Mouse (Mus musculus): Measurements from ENCODE around the gene Epop. TPM values are rescaled to one million over a fixed set of nuclear protein-coding genes. Genes with fewer than 3 reads are reported as not detected.
A peak's percentile ranks its signal among the peaks of the same experiment; 100 is the strongest.

Epop gene
- total and polyA plus RNA-seq, 2 experiments from 2014 or later, result 0.15 to 6.0 TPM

DNA sequence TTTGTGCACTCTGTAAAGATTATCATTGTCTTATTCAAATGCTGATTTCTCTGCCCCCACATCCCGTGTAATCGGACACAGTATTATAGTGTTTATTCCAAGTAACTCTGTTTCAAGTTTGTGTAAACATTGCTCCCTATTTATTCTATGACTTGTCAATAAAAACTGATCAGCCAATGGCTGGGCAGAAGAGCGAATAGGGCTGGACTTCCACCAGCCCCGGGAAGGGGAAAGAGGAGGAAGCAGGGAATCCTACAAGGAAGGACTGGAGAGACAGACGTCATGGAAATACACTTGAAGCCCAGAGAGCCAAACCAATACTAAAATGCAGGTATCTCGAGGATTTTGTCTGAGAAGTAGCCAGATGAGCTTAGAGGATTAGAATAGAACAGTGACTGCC lies 35.4 kb downstream of the Epop start:
- H3K36me3 ChIP-seq (replicated peaks; ENCODE audit: control insufficient read depth, insufficient read depth, low read length), result no peaks in the 10 kb centered on the region
- H3K9ac ChIP-seq (replicated peaks; ENCODE audit: low read depth, low read length), result no peak overlapping the region
- 41% methylated on average over 6 of the region's 6 CpGs for WGBS
- H3K27ac ChIP-seq (ENCODE audit: low read depth), result no peak overlapping the region
- no peak overlapping the region for H3K4me2 ChIP-seq (ENCODE audit: low read depth, low read length)
- H3K9me3 ChIP-seq (replicated peaks; ENCODE audit: control insufficient read depth, low read length), result no peaks in the 10 kb centered on the region
- no peak overlapping the region for H3K4me3 ChIP-seq (ENCODE audit: low read depth, low read length)
- ATAC-seq (ENCODE audit: insufficient read depth, low read depth) (no peak), DNase-seq (ENCODE audit: low spot score) (no peak)
- TF ChIP-seq CTCF (IDR thresholded peaks at IDR 0.05; ENCODE audit: low read depth), result no peak
- TF ChIP-seq EP300 (IDR thresholded peaks at IDR 0.05; ENCODE audit: low read depth), result no peak
- H3K4me1 ChIP-seq (ENCODE audit: control insufficient read depth, insufficient read depth), result no peaks in the 10 kb centered on the region
- no peaks in the 10 kb centered on the region for H3K27me3 ChIP-seq (ENCODE audit: control insufficient read depth, insufficient read depth, low read length)

DNA sequence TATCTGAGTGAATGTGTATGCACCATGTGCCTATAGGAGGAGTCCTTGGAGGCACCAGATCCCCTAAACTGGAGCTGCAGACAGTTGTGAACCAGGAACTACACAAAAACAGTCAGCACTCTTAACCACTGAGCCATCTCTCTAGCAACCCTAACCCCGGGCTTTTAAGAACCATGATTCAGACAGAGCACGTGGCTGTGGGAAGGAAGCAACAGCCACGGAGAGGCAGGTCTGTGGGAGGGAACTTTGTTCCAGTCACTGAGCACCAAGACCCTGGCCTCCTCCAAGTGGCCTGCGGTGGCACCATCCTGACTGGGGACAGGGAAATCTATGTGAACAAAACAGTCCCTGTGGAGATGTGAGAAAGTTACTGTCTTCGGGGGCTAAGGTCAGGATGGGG lies 37.6 kb downstream of the Epop start:
- 47% methylated on average over 5 of the region's 5 CpGs for WGBS
- no peaks in the 10 kb centered on the region for H3K4me1 ChIP-seq (ENCODE audit: control insufficient read depth, insufficient read depth)
- DNase-seq (ENCODE audit: low spot score), result no peak
- no peaks in the 10 kb centered on the region for H3K27me3 ChIP-seq (ENCODE audit: control insufficient read depth, insufficient read depth, low read length)
- TF ChIP-seq CTCF (IDR thresholded peaks at IDR 0.05; ENCODE audit: low read depth) (no peak), EP300 (IDR thresholded peaks at IDR 0.05; ENCODE audit: low read depth) (no peak)
- no peak overlapping the region for H3K4me3 ChIP-seq (ENCODE audit: low read depth, low read length)
- no peak overlapping the region for H3K27ac ChIP-seq (ENCODE audit: low read depth)
- no peaks in the 10 kb centered on the region for H3K9me3 ChIP-seq (replicated peaks; ENCODE audit: control insufficient read depth, low read length)
- H3K9ac ChIP-seq (replicated peaks; ENCODE audit: low read depth, low read length), result no peak overlapping the region
- no peaks in the 10 kb centered on the region for H3K36me3 ChIP-seq (replicated peaks; ENCODE audit: control insufficient read depth, insufficient read depth, low read length)
- no peak for ATAC-seq (ENCODE audit: insufficient read depth, low read depth)
- H3K4me2 ChIP-seq (ENCODE audit: low read depth, low read length), result no peak overlapping the region

DNA sequence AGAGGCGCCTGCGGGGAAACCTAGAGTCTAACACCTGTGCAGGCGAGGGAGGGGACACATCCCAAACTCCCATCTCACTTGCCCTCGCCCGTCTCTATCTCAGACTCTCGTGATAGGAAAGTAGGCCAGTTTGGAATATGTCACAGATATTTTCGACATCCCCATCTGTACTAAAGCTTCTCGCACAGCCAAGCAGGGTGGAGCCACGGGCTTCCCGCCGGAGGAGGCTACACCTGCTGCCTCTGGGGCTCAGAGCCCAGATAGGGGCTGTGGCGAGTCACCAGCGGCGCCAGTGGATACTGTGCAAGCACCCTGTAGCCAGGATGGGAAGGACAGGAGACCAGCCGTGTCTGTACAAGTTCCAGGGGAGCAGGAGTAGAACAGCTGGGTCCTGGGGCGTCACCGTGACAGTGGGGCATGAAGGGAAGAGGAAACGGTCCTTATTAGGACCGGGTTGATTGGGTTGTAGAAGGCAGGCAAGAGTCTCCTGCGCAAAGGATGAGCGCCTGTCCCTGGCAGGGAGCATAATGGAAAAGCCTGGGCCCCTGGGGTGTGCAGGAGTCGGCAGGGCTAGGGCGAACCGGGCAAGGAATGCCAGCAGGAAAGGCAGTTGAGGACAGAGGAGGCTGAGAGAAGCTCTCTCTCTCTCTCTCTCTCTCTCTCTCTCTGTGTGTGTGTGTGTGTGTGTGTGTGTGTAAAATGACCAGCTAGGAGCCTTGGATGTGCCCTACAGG lies 39.1 kb downstream of the Epop start:
- no peaks in the 10 kb centered on the region for H3K36me3 ChIP-seq (replicated peaks; ENCODE audit: control insufficient read depth, insufficient read depth, low read length)
- peaks cover 4% of the 10 kb centered on the region; the same call in 1 of the 2 replicates for H3K4me1 ChIP-seq (ENCODE audit: control insufficient read depth, insufficient read depth)
- TF ChIP-seq CTCF (IDR thresholded peaks at IDR 0.05; ENCODE audit: low read depth) (no peak), EP300 (IDR thresholded peaks at IDR 0.05; ENCODE audit: low read depth) (no peak)
- no peak overlapping the region for H3K27ac ChIP-seq (ENCODE audit: low read depth)
- ATAC-seq (ENCODE audit: insufficient read depth, low read depth) (no peak), DNase-seq (ENCODE audit: low spot score) (no peak)
- H3K27me3 ChIP-seq (ENCODE audit: control insufficient read depth, insufficient read depth, low read length), result no peaks in the 10 kb centered on the region
- no peak overlapping the region for H3K4me3 ChIP-seq (ENCODE audit: low read depth, low read length)
- H3K9ac ChIP-seq (replicated peaks; ENCODE audit: low read depth, low read length), result no peak overlapping the region
- H3K9me3 ChIP-seq (replicated peaks; ENCODE audit: control insufficient read depth, low read length), result no peaks in the 10 kb centered on the region
- 33% methylated on average over 24 of the region's 24 CpGs for WGBS
- H3K4me2 ChIP-seq (ENCODE audit: low read depth, low read length), result no peak overlapping the region

DNA sequence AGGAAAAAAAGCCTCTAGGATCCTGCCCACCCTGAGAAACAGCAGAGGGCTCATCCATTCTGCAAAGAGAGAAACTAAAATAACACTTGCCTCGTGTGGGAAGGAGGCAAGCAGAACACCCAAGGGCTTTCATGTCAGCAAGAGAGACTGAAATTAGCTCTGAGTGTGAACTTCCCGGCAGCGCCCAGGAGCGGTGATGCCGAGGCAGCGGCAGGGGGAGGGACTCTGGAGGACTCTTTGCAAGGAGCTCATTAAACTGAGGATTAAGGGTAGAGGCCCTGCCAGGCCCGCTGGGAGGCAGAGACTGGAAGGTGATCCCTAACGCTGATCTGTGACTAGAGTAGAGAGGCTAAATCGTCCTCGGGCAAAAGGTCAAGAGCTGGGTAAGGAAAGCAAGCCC lies 40.3 kb downstream of the Epop start:
- WGBS, result 16% methylated on average over 10 of the region's 10 CpGs
- H3K4me1 ChIP-seq (ENCODE audit: control insufficient read depth, insufficient read depth), result peaks cover 4% of the 10 kb centered on the region; the same call in 1 of the 2 replicates
- no peak overlapping the region for H3K27ac ChIP-seq (ENCODE audit: low read depth)
- no peaks in the 10 kb centered on the region for H3K36me3 ChIP-seq (replicated peaks; ENCODE audit: control insufficient read depth, insufficient read depth, low read length)
- DNase-seq (ENCODE audit: low spot score) (no peak), ATAC-seq (ENCODE audit: insufficient read depth, low read depth) (no peak)
- no peak overlapping the region for H3K4me2 ChIP-seq (ENCODE audit: low read depth, low read length)
- H3K4me3 ChIP-seq (ENCODE audit: low read depth, low read length), result no peak overlapping the region
- TF ChIP-seq EP300 (IDR thresholded peaks at IDR 0.05; ENCODE audit: low read depth), result no peak
- TF ChIP-seq CTCF (IDR thresholded peaks at IDR 0.05; ENCODE audit: low read depth), result no peak
- H3K9ac ChIP-seq (replicated peaks; ENCODE audit: low read depth, low read length), result no peak overlapping the region
- H3K9me3 ChIP-seq (replicated peaks; ENCODE audit: control insufficient read depth, low read length), result no peaks in the 10 kb centered on the region
- no peaks in the 10 kb centered on the region for H3K27me3 ChIP-seq (ENCODE audit: control insufficient read depth, insufficient read depth, low read length)

DNA sequence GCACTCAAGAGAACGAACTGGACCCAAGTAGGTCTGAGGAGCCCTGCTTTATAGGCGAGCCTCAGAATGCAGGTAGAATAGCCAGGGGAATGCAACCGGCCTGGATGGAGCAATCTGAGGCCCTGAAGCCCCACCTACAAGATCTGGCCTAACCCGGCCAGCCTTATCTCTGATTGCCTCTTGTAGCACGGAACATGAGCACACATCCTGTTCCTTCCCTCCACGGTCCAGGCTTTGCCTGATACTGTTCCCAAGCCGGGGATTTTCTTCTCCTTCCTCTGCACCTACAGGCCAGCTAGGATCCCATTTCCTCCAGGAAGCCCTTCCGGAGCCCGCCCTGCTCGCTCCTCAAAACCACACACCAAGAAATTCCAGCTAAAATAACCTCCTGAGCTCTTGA lies 43.6 kb downstream of the Epop start:
- ATAC-seq (ENCODE audit: insufficient read depth, low read depth), result peak; percentile 85
- H3K27me3 ChIP-seq (ENCODE audit: control insufficient read depth, insufficient read depth, low read length), result no peaks in the 10 kb centered on the region

More for the DNA sequence above, 43.6 kb downstream of the Epop start:
- TF ChIP-seq CTCF (IDR thresholded peaks at IDR 0.05; ENCODE audit: low read depth) (no peak), EP300 (IDR thresholded peaks at IDR 0.05; ENCODE audit: low read depth) (0 out of 2 replicates have a peak, but pooled peaks have one; percentile 24)
- no peaks in the 10 kb centered on the region for H3K9me3 ChIP-seq (replicated peaks; ENCODE audit: control insufficient read depth, low read length)
- no peak overlapping the region for H3K9ac ChIP-seq (replicated peaks; ENCODE audit: low read depth, low read length)
- WGBS, result 28% methylated on average over 10 of the region's 10 CpGs
- peaks cover 4% of the 10 kb centered on the region; the same call in 1 of the 2 replicates for H3K4me1 ChIP-seq (ENCODE audit: control insufficient read depth, insufficient read depth)
- H3K36me3 ChIP-seq (replicated peaks; ENCODE audit: control insufficient read depth, insufficient read depth, low read length), result no peaks in the 10 kb centered on the region
- H3K27ac ChIP-seq (ENCODE audit: low read depth), result peak overlapping the region; percentile 10; the same call in 1 of the 2 replicates
- DNase-seq (ENCODE audit: low spot score), result peak; percentile 75
- no peak overlapping the region for H3K4me2 ChIP-seq (ENCODE audit: low read depth, low read length)
- H3K4me3 ChIP-seq (ENCODE audit: low read depth, low read length), result no peak overlapping the region

All from heart, postnatal 0 days (tissue).